Mouse (Mus musculus): Measurements from ENCODE around the gene Rps6ka1. TPM values are rescaled to one million over a fixed set of nuclear protein-coding genes. Genes with fewer than 3 reads are reported as not detected.
A peak's percentile ranks its signal among the peaks of the same experiment; 100 is the strongest.

The Rps6ka1 gene
- polyA plus RNA-seq, 1 experiment from 2014 or later, result 30.0 TPM

DNA sequence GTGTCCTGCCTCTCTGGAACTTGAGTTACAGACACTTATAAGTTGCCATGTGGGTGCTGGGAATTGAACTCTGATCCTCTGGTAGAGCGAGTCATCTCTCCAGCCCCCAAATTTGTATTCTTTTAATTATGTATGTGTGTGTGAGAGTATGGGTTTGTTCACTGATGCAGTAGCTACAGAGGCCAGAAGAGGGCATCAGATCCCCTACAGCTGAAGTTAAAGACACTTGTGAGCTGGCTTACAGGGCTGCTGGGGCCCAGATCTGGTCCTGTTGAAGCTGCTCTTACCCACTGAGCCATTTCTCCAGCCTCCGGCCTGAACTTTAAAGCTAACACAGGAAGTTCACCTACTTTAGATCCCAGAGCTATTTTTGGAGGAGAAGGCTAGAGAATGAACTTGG lies 14.9 kb upstream of the Rps6ka1 start:
- 96% methylated on average over 2 of the region's 2 CpGs for WGBS
- Histone ChIP-seq H3K4me2 (ENCODE audit: low read depth) (no peak overlapping the region), H3K4me3 (ENCODE audit: low read depth, low read length) (no peak overlapping the region), H3K4me1 (ENCODE audit: control insufficient read depth, insufficient read depth, low read length) (no peaks in the 10 kb centered on the region; the same call in 1 of the 2 replicates), H3K36me3 (ENCODE audit: control insufficient read depth, insufficient read depth, low read length) (no peaks in the 10 kb centered on the region), H3K9me3 (ENCODE audit: control insufficient read depth, low read length) (no peaks in the 10 kb centered on the region), H3K27ac (ENCODE audit: low read depth, low read length) (no peak overlapping the region), H3K27me3 (ENCODE audit: control insufficient read depth, insufficient read depth, low read length) (no peaks in the 10 kb centered on the region), H3K9ac (ENCODE audit: low read length) (no peak overlapping the region)
- ATAC-seq (ENCODE audit: insufficient read depth, low FRiP score, low TSS enrichment) (no peak), DNase-seq (ENCODE audit: low spot score) (no peak)

DNA sequence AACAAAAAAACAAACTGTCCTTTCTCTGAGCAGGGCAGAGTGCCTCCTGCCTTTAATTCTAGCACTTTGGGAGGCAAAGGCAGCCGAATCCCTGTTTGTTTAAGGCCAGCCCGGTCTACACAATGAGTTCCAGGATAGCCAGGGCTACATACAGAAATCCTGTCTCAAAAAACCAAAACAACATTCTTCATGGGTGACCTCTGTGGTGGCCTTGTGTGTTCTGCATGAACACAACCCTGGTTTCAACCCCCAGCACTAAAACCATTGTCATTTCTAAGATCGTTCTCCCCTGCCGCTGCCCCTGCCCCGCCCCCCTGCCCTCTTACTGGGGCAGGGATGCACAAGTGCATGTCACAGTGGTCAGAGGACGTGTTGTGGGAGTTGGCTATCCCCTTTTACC lies 13.3 kb upstream of the Rps6ka1 start:
- no peaks in the 10 kb centered on the region for H3K36me3 ChIP-seq (ENCODE audit: control insufficient read depth, insufficient read depth, low read length)
- H3K4me3 ChIP-seq (ENCODE audit: low read depth, low read length), result no peak overlapping the region
- no peaks in the 10 kb centered on the region; the same call in 1 of the 2 replicates for H3K4me1 ChIP-seq (ENCODE audit: control insufficient read depth, insufficient read depth, low read length)
- H3K4me2 ChIP-seq (ENCODE audit: low read depth), result no peak overlapping the region
- DNase-seq (ENCODE audit: low spot score) (no peak), ATAC-seq (ENCODE audit: insufficient read depth, low FRiP score, low TSS enrichment) (no peak)
- H3K27ac ChIP-seq (ENCODE audit: low read depth, low read length), result no peak overlapping the region
- H3K9me3 ChIP-seq (ENCODE audit: control insufficient read depth, low read length), result no peaks in the 10 kb centered on the region
- H3K9ac ChIP-seq (ENCODE audit: low read length), result no peak overlapping the region
- no peaks in the 10 kb centered on the region for H3K27me3 ChIP-seq (ENCODE audit: control insufficient read depth, insufficient read depth, low read length)
- WGBS, result 79% methylated on average over 6 of the region's 6 CpGs

DNA sequence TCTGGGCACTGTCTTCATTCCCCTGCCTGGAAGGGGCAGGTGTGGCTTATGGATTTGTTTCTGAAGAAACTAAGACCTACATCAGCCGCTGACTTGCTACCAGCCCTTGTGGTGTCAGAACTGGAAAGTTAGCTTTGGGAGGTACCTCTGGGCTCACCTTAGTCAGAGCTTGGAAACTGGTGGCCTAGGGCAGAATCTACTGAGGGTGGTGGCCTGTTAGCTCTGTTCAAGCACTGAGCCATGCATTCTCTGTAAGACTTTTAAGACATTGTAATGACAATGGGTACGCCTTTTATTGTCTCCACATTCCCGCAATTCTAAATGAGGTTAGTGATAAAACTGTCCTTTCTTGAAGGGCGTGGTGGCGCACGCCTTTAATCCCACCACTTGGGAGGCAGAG lies 12.8 kb upstream of the Rps6ka1 start:
- no peaks in the 10 kb centered on the region for H3K36me3 ChIP-seq (ENCODE audit: control insufficient read depth, insufficient read depth, low read length)
- no peaks in the 10 kb centered on the region for H3K9me3 ChIP-seq (ENCODE audit: control insufficient read depth, low read length)
- WGBS, result 94% methylated on average over 6 of the region's 6 CpGs
- H3K9ac ChIP-seq (ENCODE audit: low read length), result no peak overlapping the region
- no peak for DNase-seq (ENCODE audit: low spot score)
- no peak for ATAC-seq (ENCODE audit: insufficient read depth, low FRiP score, low TSS enrichment)
- no peak overlapping the region for H3K4me2 ChIP-seq (ENCODE audit: low read depth)
- H3K4me1 ChIP-seq (ENCODE audit: control insufficient read depth, insufficient read depth, low read length), result no peaks in the 10 kb centered on the region; the same call in 1 of the 2 replicates
- no peaks in the 10 kb centered on the region for H3K27me3 ChIP-seq (ENCODE audit: control insufficient read depth, insufficient read depth, low read length)
- no peak overlapping the region for H3K27ac ChIP-seq (ENCODE audit: low read depth, low read length)
- H3K4me3 ChIP-seq (ENCODE audit: low read depth, low read length), result no peak overlapping the region

DNA sequence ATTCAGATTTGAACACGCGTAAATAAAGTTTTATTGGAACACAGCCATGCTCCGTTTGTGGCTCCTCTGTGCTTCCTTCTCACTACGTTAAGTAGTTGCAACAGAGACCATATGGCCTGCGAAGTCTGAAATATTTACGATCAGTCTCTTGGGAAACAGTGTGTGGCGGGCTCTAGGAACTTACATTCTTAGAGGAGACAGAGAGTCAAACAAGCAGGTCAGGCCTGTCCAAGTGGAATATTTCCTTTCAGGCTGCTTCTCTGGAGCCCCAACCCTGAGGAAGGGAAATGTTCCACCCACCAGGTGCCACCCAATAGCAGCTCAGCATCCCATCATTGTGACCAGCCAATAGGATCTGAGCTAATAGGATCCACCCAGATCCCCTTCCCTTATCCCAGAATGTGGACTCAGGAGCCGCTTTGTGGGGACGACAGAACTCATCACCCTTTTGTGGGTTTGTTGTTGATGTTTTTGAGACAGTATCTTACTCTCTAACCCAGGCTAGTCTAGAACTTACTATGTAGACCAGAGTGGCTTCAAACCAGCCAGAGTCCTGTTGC lies 11.7 kb upstream of the Rps6ka1 start:
- H3K9ac ChIP-seq (ENCODE audit: low read length), result no peak overlapping the region
- no peaks in the 10 kb centered on the region for H3K9me3 ChIP-seq (ENCODE audit: control insufficient read depth, low read length)
- H3K4me1 ChIP-seq (ENCODE audit: control insufficient read depth, insufficient read depth, low read length), result no peaks in the 10 kb centered on the region; the same call in 1 of the 2 replicates
- H3K4me3 ChIP-seq (ENCODE audit: low read depth, low read length), result no peak overlapping the region
- H3K36me3 ChIP-seq (ENCODE audit: control insufficient read depth, insufficient read depth, low read length), result no peaks in the 10 kb centered on the region
- H3K27ac ChIP-seq (ENCODE audit: low read depth, low read length), result no peak overlapping the region
- DNase-seq (ENCODE audit: low spot score), result no peak
- no peaks in the 10 kb centered on the region for H3K27me3 ChIP-seq (ENCODE audit: control insufficient read depth, insufficient read depth, low read length)
- no peak overlapping the region for H3K4me2 ChIP-seq (ENCODE audit: low read depth)
- ATAC-seq (ENCODE audit: insufficient read depth, low FRiP score, low TSS enrichment), result no peak
- 53% methylated on average over 9 of the region's 9 CpGs for WGBS

DNA sequence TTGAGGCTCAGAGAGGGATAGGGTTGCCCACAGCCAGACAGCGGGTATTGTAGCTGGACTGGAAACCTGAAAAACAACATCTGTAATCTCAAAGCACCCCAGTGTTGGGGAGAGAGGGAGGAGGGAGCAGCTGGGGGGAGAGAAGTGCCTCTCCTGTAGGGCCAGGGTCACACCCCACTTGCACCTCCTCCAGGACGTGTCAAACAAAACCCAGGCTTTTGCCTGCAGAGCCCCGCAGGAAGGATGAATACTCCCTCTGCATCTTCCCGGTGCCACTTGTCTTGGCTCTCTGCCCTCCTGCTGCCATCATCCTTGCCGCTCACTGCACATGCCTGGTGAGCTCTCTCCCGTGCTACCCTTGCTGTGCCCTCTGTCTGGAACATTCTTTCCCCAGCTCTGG lies 10.6 kb upstream of the Rps6ka1 start:
- DNase-seq (ENCODE audit: low spot score) (no peak), ATAC-seq (ENCODE audit: insufficient read depth, low FRiP score, low TSS enrichment) (no peak)
- H3K4me2 ChIP-seq (ENCODE audit: low read depth), result no peak overlapping the region
- H3K4me3 ChIP-seq (ENCODE audit: low read depth, low read length), result no peak overlapping the region
- H3K27ac ChIP-seq (ENCODE audit: low read depth, low read length), result no peak overlapping the region
- no peaks in the 10 kb centered on the region for H3K27me3 ChIP-seq (ENCODE audit: control insufficient read depth, insufficient read depth, low read length)
- no peak overlapping the region for H3K9ac ChIP-seq (ENCODE audit: low read length)
- H3K36me3 ChIP-seq (ENCODE audit: control insufficient read depth, insufficient read depth, low read length), result no peaks in the 10 kb centered on the region
- H3K4me1 ChIP-seq (ENCODE audit: control insufficient read depth, insufficient read depth, low read length), result no peaks in the 10 kb centered on the region; the same call in 1 of the 2 replicates
- H3K9me3 ChIP-seq (ENCODE audit: control insufficient read depth, low read length), result no peaks in the 10 kb centered on the region
- 29% methylated on average over 6 of the region's 6 CpGs for WGBS

DNA sequence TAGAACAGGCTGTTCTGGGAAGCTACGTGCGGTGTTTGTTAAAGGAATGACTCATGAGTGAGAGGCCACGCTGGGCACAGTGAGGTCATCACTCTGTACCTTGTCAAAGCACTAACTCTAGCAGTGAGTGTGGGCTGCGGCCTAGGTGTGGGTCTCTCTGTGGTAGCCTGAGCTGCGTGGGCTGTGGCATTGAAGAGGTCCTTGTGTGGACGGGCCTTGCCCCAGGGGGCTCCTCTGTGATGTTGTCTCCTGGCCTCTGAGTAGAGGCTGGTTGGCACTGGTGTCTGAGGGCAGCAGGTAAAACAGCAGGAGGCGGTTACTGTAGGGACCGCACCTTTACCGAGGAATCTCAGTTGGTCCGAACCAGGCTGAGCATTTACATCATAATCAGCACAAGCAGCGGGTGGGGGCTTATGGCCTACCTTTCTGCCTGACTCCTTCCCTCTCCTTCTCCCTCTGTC lies 9.9 kb upstream of the Rps6ka1 start:
- no peak for DNase-seq (ENCODE audit: low spot score)
- 67% methylated on average over 11 of the region's 11 CpGs for WGBS
- H3K27me3 ChIP-seq (ENCODE audit: control insufficient read depth, insufficient read depth, low read length), result no peaks in the 10 kb centered on the region
- no peak overlapping the region for H3K9ac ChIP-seq (ENCODE audit: low read length)
- no peak overlapping the region for H3K27ac ChIP-seq (ENCODE audit: low read depth, low read length)
- no peak overlapping the region for H3K4me2 ChIP-seq (ENCODE audit: low read depth)
- no peak overlapping the region for H3K4me3 ChIP-seq (ENCODE audit: low read depth, low read length)
- no peaks in the 10 kb centered on the region; the same call in 1 of the 2 replicates for H3K4me1 ChIP-seq (ENCODE audit: control insufficient read depth, insufficient read depth, low read length)
- H3K36me3 ChIP-seq (ENCODE audit: control insufficient read depth, insufficient read depth, low read length), result no peaks in the 10 kb centered on the region
- ATAC-seq (ENCODE audit: insufficient read depth, low FRiP score, low TSS enrichment), result no peak
- H3K9me3 ChIP-seq (ENCODE audit: control insufficient read depth, low read length), result no peaks in the 10 kb centered on the region

DNA sequence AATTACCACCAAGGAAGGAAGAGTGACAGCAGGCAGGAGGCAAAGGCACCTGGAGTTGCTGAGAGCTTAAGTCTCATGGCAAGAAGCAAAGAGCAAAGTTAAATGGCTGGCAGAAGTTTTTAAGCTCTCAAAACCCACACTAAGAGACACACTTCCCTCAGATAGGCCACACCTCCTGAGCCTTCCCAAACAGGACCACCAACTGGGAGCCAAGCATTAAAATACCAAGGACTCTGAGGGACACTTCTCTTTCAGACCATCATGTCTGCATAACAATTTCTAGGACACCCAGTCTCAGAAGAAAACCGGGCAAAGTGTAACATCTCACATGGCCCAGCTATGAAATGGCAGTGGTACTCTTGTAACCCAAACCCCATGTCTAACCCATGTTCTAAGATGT lies 9.4 kb upstream of the Rps6ka1 start:
- 72% methylated on average over 1 of the region's 1 CpGs for WGBS

DNA sequence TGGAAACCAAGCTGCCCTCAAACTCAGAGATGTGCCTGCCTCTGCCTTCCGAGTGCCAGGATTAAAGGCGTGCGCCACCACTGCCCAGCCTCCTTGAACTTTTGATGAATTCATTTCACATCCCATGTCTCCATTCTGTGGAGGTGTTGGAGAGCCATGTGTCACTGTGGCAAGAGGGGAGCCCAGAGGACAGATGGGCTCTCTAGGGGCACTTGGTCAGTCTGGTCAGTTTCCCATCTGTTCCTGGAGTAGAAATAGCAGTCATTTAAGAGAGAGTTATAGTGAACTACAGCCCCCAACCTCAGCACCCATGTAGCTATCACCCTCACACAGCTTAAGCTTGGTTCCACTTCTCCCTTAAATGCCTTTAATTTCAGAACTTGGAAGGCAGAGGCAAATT lies 8.4 kb upstream of the Rps6ka1 start:
- ATAC-seq (ENCODE audit: insufficient read depth, low FRiP score, low TSS enrichment), result no peak
- no peaks in the 10 kb centered on the region for H3K27me3 ChIP-seq (ENCODE audit: control insufficient read depth, insufficient read depth, low read length)
- no peak overlapping the region for H3K9ac ChIP-seq (ENCODE audit: low read length)
- DNase-seq (ENCODE audit: low spot score), result no peak
- no peak overlapping the region for H3K4me3 ChIP-seq (ENCODE audit: low read depth, low read length)
- H3K27ac ChIP-seq (ENCODE audit: low read depth, low read length), result no peak overlapping the region
- no peak overlapping the region for H3K4me2 ChIP-seq (ENCODE audit: low read depth)
- H3K4me1 ChIP-seq (ENCODE audit: control insufficient read depth, insufficient read depth, low read length), result no peaks in the 10 kb centered on the region; the same call in 1 of the 2 replicates
- no peaks in the 10 kb centered on the region for H3K36me3 ChIP-seq (ENCODE audit: control insufficient read depth, insufficient read depth, low read length)
- no peaks in the 10 kb centered on the region for H3K9me3 ChIP-seq (ENCODE audit: control insufficient read depth, low read length)
- WGBS, result 95% methylated on average over 3 of the region's 3 CpGs

More for the DNA sequence above, 9.4 kb upstream of the Rps6ka1 start:
- Histone ChIP-seq H3K36me3 (ENCODE audit: control insufficient read depth, insufficient read depth, low read length) (no peaks in the 10 kb centered on the region), H3K27ac (ENCODE audit: low read depth, low read length) (no peak overlapping the region), H3K27me3 (ENCODE audit: control insufficient read depth, insufficient read depth, low read length) (no peaks in the 10 kb centered on the region), H3K4me1 (ENCODE audit: control insufficient read depth, insufficient read depth, low read length) (no peaks in the 10 kb centered on the region; the same call in 1 of the 2 replicates), H3K9me3 (ENCODE audit: control insufficient read depth, low read length) (no peaks in the 10 kb centered on the region), H3K4me2 (ENCODE audit: low read depth) (no peak overlapping the region), H3K4me3 (ENCODE audit: low read depth, low read length) (no peak overlapping the region), H3K9ac (ENCODE audit: low read length) (no peak overlapping the region)
- ATAC-seq (ENCODE audit: insufficient read depth, low FRiP score, low TSS enrichment) (no peak), DNase-seq (ENCODE audit: low spot score) (no peak)

DNA sequence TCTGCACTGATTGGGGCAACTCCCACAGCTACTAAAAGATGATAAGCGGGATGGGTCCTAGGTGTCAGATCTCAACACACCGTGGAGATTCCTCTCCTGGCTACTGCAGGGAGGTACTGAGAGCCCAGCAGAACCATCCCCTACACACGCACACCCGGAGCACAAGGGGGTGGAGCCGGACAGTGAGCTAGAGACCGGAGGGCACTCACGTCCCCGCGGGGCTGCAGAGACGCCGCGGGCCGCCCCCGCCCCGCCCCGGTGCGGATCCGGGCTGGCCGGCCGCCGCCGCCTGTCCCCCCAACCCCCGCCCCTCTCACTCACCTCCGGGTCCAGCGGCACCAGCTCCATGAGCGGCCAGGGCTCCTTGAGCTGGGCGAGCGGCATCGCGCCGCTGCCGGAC lies 348 bp downstream of the Rps6ka1 start:
- 0% methylated on average over 28 of the region's 32 CpGs for WGBS
- H3K27ac ChIP-seq (ENCODE audit: low read depth, low read length), result no peak overlapping the region
- DNase-seq (ENCODE audit: low spot score), result no peak

More for the DNA sequence above, 348 bp downstream of the Rps6ka1 start:
- Histone ChIP-seq H3K27me3 (ENCODE audit: control insufficient read depth, insufficient read depth, low read length) (no peaks in the 10 kb centered on the region), H3K36me3 (ENCODE audit: control insufficient read depth, insufficient read depth, low read length) (no peaks in the 10 kb centered on the region), H3K4me2 (ENCODE audit: low read depth) (peak overlapping the region; percentile 89), H3K9ac (ENCODE audit: low read length) (peak overlapping the region; percentile 71), H3K9me3 (ENCODE audit: control insufficient read depth, low read length) (no peaks in the 10 kb centered on the region), H3K4me1 (ENCODE audit: control insufficient read depth, insufficient read depth, low read length) (0 out of 2 replicates have a peak, but pooled peaks cover 2% of the 10 kb centered on the region), H3K4me3 (ENCODE audit: low read depth, low read length) (peak overlapping the region; percentile 64)
- no peak; the same call in none of the 2 replicates for ATAC-seq (ENCODE audit: insufficient read depth, low FRiP score, low TSS enrichment)
